Mouse (Mus musculus) adrenal gland, adult 2 months (tissue): ENCODE results near the gene Ifnar1. TPM values are rescaled to one million over a fixed set of nuclear protein-coding genes. Genes with fewer than 3 reads are reported as not detected.

ENCODE experiments used
- DNase-seq: peaks from one replicate; pipeline ENCODE4 v3.0.0; 2021
- microRNA-seq, 2 experiments: library from miRNA; unstranded; fragments of <30 nt; microRNA quantifications; one replicate each; pipeline ENCODE4 v1.2.0; 2021
- polyA plus RNA-seq: library from polyadenylated mRNA; depleted of rRNA; stranded (reverse); fragments of >200 nt; gene quantifications from 2 replicates; pipeline ENCODE4 v1.2.3, GENCODE M21; 2012; rRNA removed
- total RNA-seq, 2 experiments: library from RNA; stranded (reverse); gene quantifications; 2 replicates each; pipeline ENCODE4 v1.2.3; 2021

The Ifnar1 gene
- total and polyA plus RNA-seq, 3 experiments, result 11.3 to 71.3 (median 66.1) TPM

GRCm38 (mm10) chr16:91541573-91542081 is 56.6 kb downstream of the Ifnar1 start:
- no peak for DNase-seq

GRCm38 (mm10) chr16:91543619-91544018 is 58.6 kb downstream of the Ifnar1 start:
- no peak for DNase-seq

GRCm38 (mm10) chr16:91545597-91546281 is 60.7 kb downstream of the Ifnar1 start:
- DNase-seq, result no peak

GRCm38 (mm10) chr16:91546391-91546835 is 61.4 kb downstream of the Ifnar1 start:
- DNase-seq, result peak; percentile 56

- peak; percentile 89 for DNase-seq
Observed at GRCm38 (mm10) chr16:91546836-91547741, 62.1 kb downstream of the Ifnar1 start, which contains the start of gene Ifngr2. TSS of gene Ifngr2 (plus strand) at chr16:91547072.

GRCm38 (mm10) chr16:91547974-91548373 is 62.9 kb downstream of the Ifnar1 start:
- no peak for DNase-seq

- DNase-seq, result no peak
Observed at GRCm38 (mm10) chr16:91548586-91548985, 63.5 kb downstream of the Ifnar1 start.

GRCm38 (mm10) chr16:91548996-91549395 is 64.0 kb downstream of the Ifnar1 start:
- DNase-seq, result no peak

- no peak for DNase-seq
Observed at GRCm38 (mm10) chr16:91549616-91550015, 64.6 kb downstream of the Ifnar1 start.

- no peak for DNase-seq
Observed at GRCm38 (mm10) chr16:91551081-91551524, 66.1 kb downstream of the Ifnar1 start.

- no peak for DNase-seq
Observed at GRCm38 (mm10) chr16:91552072-91552471, 67.0 kb downstream of the Ifnar1 start.

GRCm38 (mm10) chr16:91553625-91554024 is 68.6 kb downstream of the Ifnar1 start:
- peak; percentile 62 for DNase-seq

- DNase-seq, result peak; percentile 57
Observed at GRCm38 (mm10) chr16:91555017-91555605, 70.1 kb downstream of the Ifnar1 start.

GRCm38 (mm10) chr16:91556659-91557058 is 71.6 kb downstream of the Ifnar1 start:
- no peak for DNase-seq

Small RNA genes lying within 50 kb of the gene (microRNA-seq; reads per million reads assigned to microRNA genes)
- 0 reads per million in 2 experiments for gene Mir6367

Other genes starting within 250 kb of the Ifnar1 start
- under 1 TPM; 0.37 to 0.86 TPM for gene Olig1, start 215.5 kb upstream of the Ifnar1 start, total RNA-seq
- 0.49 and 2.2 TPM in 2 replicates for gene Olig1, start 215.5 kb upstream of the Ifnar1 start, polyA plus RNA-seq
- 100 to 1,000 TPM; 112 to 134 TPM for gene Ifnar2, start 112.5 kb upstream of the Ifnar1 start, total RNA-seq
- gene Ifnar2, start 112.5 kb upstream of the Ifnar1 start, polyA plus RNA-seq, result 225 and 282 TPM in 2 replicates
- under 1 TPM in 1 of 2 experiments, not detected in 1; 0.69 TPM for gene Gm21970, start 93.5 kb upstream of the Ifnar1 start, total RNA-seq
- gene Gm21970, start 93.5 kb upstream of the Ifnar1 start, polyA plus RNA-seq, result not detected in 2 replicates
- 100 to 1,000 TPM; 255 to 258 TPM for gene Il10rb, start 79.1 kb upstream of the Ifnar1 start, total RNA-seq
- 97.1 and 107 TPM in 2 replicates for gene Il10rb, start 79.1 kb upstream of the Ifnar1 start, polyA plus RNA-seq
- gene Ifngr2, start 61.8 kb downstream of the Ifnar1 start, total RNA-seq, result 10 to 100 TPM; 19.9 to 34.0 TPM
- gene Ifngr2, start 61.8 kb downstream of the Ifnar1 start, polyA plus RNA-seq, result 25.1 and 39.2 TPM in 2 replicates
- 10 to 100 TPM; 60.0 to 62.2 TPM for gene Tmem50b, start 112.6 kb downstream of the Ifnar1 start, total RNA-seq
- 27.4 and 34.4 TPM in 2 replicates for gene Tmem50b, start 112.6 kb downstream of the Ifnar1 start, polyA plus RNA-seq
- 10 to 100 TPM; 10.3 to 16.6 TPM for gene Dnajc28, start 133.8 kb downstream of the Ifnar1 start, total RNA-seq
- 0.64 and 0.70 TPM in 2 replicates for gene Dnajc28, start 133.8 kb downstream of the Ifnar1 start, polyA plus RNA-seq
- gene Gart, start 161.7 kb downstream of the Ifnar1 start, total RNA-seq, result 100 to 1,000 TPM; 112 to 114 TPM
- gene Gart, start 161.7 kb downstream of the Ifnar1 start, polyA plus RNA-seq, result 15.8 and 22.5 TPM in 2 replicates
- gene Son, start 162.3 kb downstream of the Ifnar1 start, total RNA-seq, result 100 to 1,000 TPM; 190 to 239 TPM
- gene Son, start 162.3 kb downstream of the Ifnar1 start, polyA plus RNA-seq, result 104 and 109 TPM in 2 replicates
- 1 to 10 TPM; 4.6 to 5.3 TPM for gene Donson, start 203.5 kb downstream of the Ifnar1 start, total RNA-seq
- gene Donson, start 203.5 kb downstream of the Ifnar1 start, polyA plus RNA-seq, result 5.6 and 7.7 TPM in 2 replicates
- gene Cryzl1, start 243.7 kb downstream of the Ifnar1 start, total RNA-seq, result 10 to 100 TPM; 36.2 to 54.9 TPM
- 12.2 and 12.6 TPM in 2 replicates for gene Cryzl1, start 243.7 kb downstream of the Ifnar1 start, polyA plus RNA-seq
- gene Itsn1, start 244.0 kb downstream of the Ifnar1 start, total RNA-seq, result 10 to 100 TPM; 39.5 to 49.2 TPM
- 33.1 and 37.0 TPM in 2 replicates for gene Itsn1, start 244.0 kb downstream of the Ifnar1 start, polyA plus RNA-seq